Mouse (Mus musculus) megakaryocyte, embryonic 14.5 days (primary cell): ENCODE measurements around the gene Hoxa10.

ENCODE experiments used
- FLI1 ChIP-seq: IDR thresholded peaks from 2 replicates; pipeline ENCODE4 v1.6.1; 2012; ENCODE audit warnings: low read length, inconsistent platforms, mixed read lengths
- GATA1 ChIP-seq: IDR thresholded peaks from 3 replicates; pipeline ENCODE4 v1.6.1; 2012; ENCODE audit warnings: mixed read lengths, low read length, inconsistent platforms, borderline replicate concordance

DNA sequence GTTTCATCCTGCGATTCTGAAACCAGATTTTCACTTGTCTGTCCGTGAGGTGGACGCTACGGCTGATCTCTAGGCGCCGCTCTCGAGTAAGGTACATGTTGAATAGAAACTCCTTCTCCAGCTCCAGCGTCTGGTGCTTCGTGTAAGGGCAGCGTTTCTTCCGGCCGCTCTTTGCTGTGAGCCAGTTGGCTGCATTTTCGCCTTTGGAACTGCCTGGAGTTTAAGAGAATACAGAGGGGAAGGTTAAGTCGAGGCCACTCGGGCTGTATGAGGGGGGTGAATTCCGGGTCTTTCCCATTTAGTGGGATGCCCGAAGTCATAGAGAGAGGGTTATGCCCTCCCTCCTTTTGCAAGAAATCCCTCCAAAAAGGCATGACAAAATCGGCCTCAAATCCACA is 8.1 kb downstream of the Hoxa10 start:
- TF ChIP-seq FLI1 (no peak), GATA1 (no peak)
